Mouse (Mus musculus): ENCODE results near the gene Mybbp1a.

- TF ChIP-seq CTCF (IDR thresholded peaks at IDR 0.05; ENCODE audit: insufficient read depth, low read length) (no peak), POLR2A (IDR thresholded peaks at IDR 0.05; ENCODE audit: borderline replicate concordance, extremely low read depth, low read depth, low read length) (no peak)
Observed at GRCm38 (mm10) chr11:72453105-72453953, 12.2 kb downstream of the Mybbp1a start.

All from lung, adult 2 months (tissue).